Mouse (Mus musculus) intestine, postnatal 0 days (tissue): ENCODE measurements around the gene Ndc80. TPM values are rescaled to one million over a fixed set of nuclear protein-coding genes. Genes with fewer than 3 reads are reported as not detected.
"Not testable (repeated sequence)": the region's sequence is repeated elsewhere in the genome, so short reads cannot be mapped to it uniquely, and the experiment has no call there.

ENCODE experiments used
- ATAC-seq: fragments of 200-750 bp; cut with Nextera tagmentation; 2 replicates; pipeline ENCODE4 v1.8.0; 2017; ENCODE audit warnings: mild to moderate bottlenecking, moderate TSS enrichment, moderate library complexity
- H3K27ac ChIP-seq: fragments of 300-500 bp; sonication (generic); 2 replicates; pipeline ENCODE4 v1.5.1; 2014; ENCODE audit warnings: mild to moderate bottlenecking, low read depth, low read length, moderate library complexity
- H3K27me3 ChIP-seq: fragments of 300-500 bp; sonication (generic); replicated peaks from 2 replicates; pipeline ENCODE4 v1.6.1; 2014; ENCODE audit warnings: low read length, mixed read lengths; ENCODE audit not compliant: control insufficient read depth, insufficient read depth
- H3K36me3 ChIP-seq: fragments of 300-500 bp; sonication (generic); 2 replicates; pipeline ENCODE4 v1.6.1; 2014; ENCODE audit warnings: mild to moderate bottlenecking, moderate library complexity; ENCODE audit not compliant: control insufficient read depth, insufficient read depth
- H3K4me1 ChIP-seq: fragments of 300-500 bp; sonication (generic); replicated peaks from 2 replicates; pipeline ENCODE4 v1.6.1; 2014; ENCODE audit warnings: antibody characterized with exemption, low read length, mixed read lengths; ENCODE audit not compliant: control insufficient read depth, insufficient read depth
- H3K4me2 ChIP-seq: fragments of 300-500 bp; sonication (generic); replicated peaks from 2 replicates; pipeline ENCODE4 v1.6.1; 2014; ENCODE audit warnings: low read depth, mild to moderate bottlenecking, moderate library complexity
- H3K4me3 ChIP-seq: fragments of 300-500 bp; sonication (generic); 2 replicates; pipeline ENCODE4 v1.5.1; 2014; ENCODE audit warnings: low read depth, low read length
- H3K9ac ChIP-seq: fragments of 300-500 bp; sonication (generic); 2 replicates; pipeline ENCODE4 v1.6.1; 2014; ENCODE audit warnings: mild to moderate bottlenecking, low read depth, low read length
- H3K9me3 ChIP-seq: fragments of 300-500 bp; sonication (generic); 2 replicates; pipeline ENCODE4 v1.6.1; 2016; ENCODE audit warnings: mixed run types; ENCODE audit not compliant: control insufficient read depth
- CTCF ChIP-seq: sonication (generic); IDR thresholded peaks from 2 replicates; pipeline ENCODE4 v1.5.1; 2016; ENCODE audit warnings: low read depth, mild to moderate bottlenecking, control low read depth, antibody characterized with exemption, moderate library complexity
- WGBS: fragments of 180-500 bp; shearing (Covaris S2); extraction: QIAGEN DNeasy Blood & Tissue Kit; methylation state at CpG from one replicate; pipeline ENCODE4 v1.1.7; 2014; 5-methylcytosine and 5-hydroxymethylcytosine counted together
- polyA plus RNA-seq: library from polyadenylated mRNA; unstranded; fragments of >200 nt; fragmentation: Nextera tagmentation; extraction: Ambion mirVana; gene quantifications from 2 replicates; pipeline ENCODE4 v1.2.1, GENCODE M21; 2015

Gene Ndc80
- polyA plus RNA-seq, 1 experiment from 2014 or later = 10.0 TPM

- Histone ChIP-seq H3K27ac (no peak overlapping the region), H3K36me3 (no peaks in the 10 kb centered on the region), H3K4me1 (no peaks in the 10 kb centered on the region), H3K4me3 (no peak overlapping the region), H3K9me3 (no peaks in the 10 kb centered on the region), H3K27me3 (no peaks in the 10 kb centered on the region), H3K4me2 (no peak overlapping the region), H3K9ac (no peak overlapping the region)
- ATAC-seq = no peak
- no peak for TF ChIP-seq CTCF
- WGBS = 75% methylated on average over 3 of the region's 3 CpGs
Observed at GRCm38 (mm10) chr17:71537164-71537563, 10.5 kb upstream of the Ndc80 start.

- H3K9ac ChIP-seq, ATAC-seq, H3K9me3 ChIP-seq, H3K27ac ChIP-seq, H3K4me2 ChIP-seq, H3K4me3 ChIP-seq, H3K4me1 ChIP-seq, H3K36me3 ChIP-seq, H3K27me3 ChIP-seq: not testable (repeated sequence)
- 93% methylated on average over 1 of the region's 1 CpGs for WGBS
Observed at GRCm38 (mm10) chr17:71535595-71535994, 8.9 kb upstream of the Ndc80 start.

- Histone ChIP-seq H3K4me2 (no peak overlapping the region), H3K9ac (no peak overlapping the region), H3K27me3 (no peaks in the 10 kb centered on the region), H3K4me3 (no peak overlapping the region), H3K27ac (no peak overlapping the region), H3K9me3 (no peaks in the 10 kb centered on the region), H3K4me1 (0 out of 2 replicates have a peak, but pooled peaks cover 4% of the 10 kb centered on the region), H3K36me3 (peaks cover 2% of the 10 kb centered on the region; the same call in 1 of the 2 replicates)
- ATAC-seq = no peak
- no peak for TF ChIP-seq CTCF
Observed at GRCm38 (mm10) chr17:71528042-71528441, 1.4 kb upstream of the Ndc80 start.

GRCm38 (mm10) chr17:71526302-71526708 is 352 bp downstream of the Ndc80 start:
- no peaks in the 10 kb centered on the region for H3K27me3 ChIP-seq
- H3K4me3 ChIP-seq = peak overlapping the region; percentile 72
- 0 out of 2 replicates have a peak, but pooled peaks cover 4% of the 10 kb centered on the region for H3K4me1 ChIP-seq
- H3K27ac ChIP-seq = 0 out of 2 replicates have a peak overlapping the region, but pooled peaks have one; percentile 93
- peak overlapping the region; percentile 92 for H3K4me2 ChIP-seq
- peaks cover 13% of the 10 kb centered on the region; the same call in 1 of the 2 replicates for H3K36me3 ChIP-seq
- peak; percentile 32 for ATAC-seq
- peak overlapping the region; percentile 72 for H3K9ac ChIP-seq
- TF ChIP-seq CTCF = no peak
- WGBS = under 1% methylated on average over 13 of the region's 13 CpGs
- H3K9me3 ChIP-seq = no peaks in the 10 kb centered on the region

GRCm38 (mm10) chr17:71510297-71510696 is 16.4 kb downstream of the Ndc80 start:
- H3K4me3 ChIP-seq = no peak overlapping the region
- TF ChIP-seq CTCF = no peak
- no peak overlapping the region for H3K4me2 ChIP-seq
- H3K27ac ChIP-seq = 0 out of 2 replicates have a peak overlapping the region, but pooled peaks have one; percentile 6
- H3K27me3 ChIP-seq = no peaks in the 10 kb centered on the region
- peak; percentile 35; the same call in 1 of the 2 replicates for ATAC-seq
- no peak overlapping the region for H3K9ac ChIP-seq
- H3K9me3 ChIP-seq = no peaks in the 10 kb centered on the region
- peaks cover 24% of the 10 kb centered on the region for H3K36me3 ChIP-seq
- H3K4me1 ChIP-seq = no peaks in the 10 kb centered on the region
- 57% methylated on average over 11 of the region's 11 CpGs for WGBS

GRCm38 (mm10) chr17:71506832-71507231 is 19.8 kb downstream of the Ndc80 start:
- Histone ChIP-seq H3K9me3 (no peaks in the 10 kb centered on the region), H3K9ac (no peak overlapping the region), H3K4me2 (no peak overlapping the region), H3K4me3 (no peak overlapping the region), H3K27me3 (no peaks in the 10 kb centered on the region), H3K4me1 (no peaks in the 10 kb centered on the region), H3K27ac (no peak overlapping the region; the same call in 1 of the 2 replicates), H3K36me3 (peaks cover 16% of the 10 kb centered on the region)
- ATAC-seq = peak; percentile 56
- WGBS = 71% methylated on average over 8 of the region's 8 CpGs
- no peak for TF ChIP-seq CTCF

- no peak for ATAC-seq
- no peak overlapping the region for H3K4me2 ChIP-seq
- peaks cover 31% of the 10 kb centered on the region for H3K36me3 ChIP-seq
- H3K9ac ChIP-seq = no peak overlapping the region
- H3K27ac ChIP-seq = no peak overlapping the region
- H3K4me1 ChIP-seq = no peaks in the 10 kb centered on the region
- no peaks in the 10 kb centered on the region for H3K9me3 ChIP-seq
- WGBS = 84% methylated on average over 4 of the region's 4 CpGs
- no peak overlapping the region for H3K4me3 ChIP-seq
- no peak for TF ChIP-seq CTCF
- no peaks in the 10 kb centered on the region for H3K27me3 ChIP-seq
Observed at GRCm38 (mm10) chr17:71495784-71496183, 30.9 kb downstream of the Ndc80 start.
